Mouse (Mus musculus): ENCODE data around the gene Anxa9.

DNA sequence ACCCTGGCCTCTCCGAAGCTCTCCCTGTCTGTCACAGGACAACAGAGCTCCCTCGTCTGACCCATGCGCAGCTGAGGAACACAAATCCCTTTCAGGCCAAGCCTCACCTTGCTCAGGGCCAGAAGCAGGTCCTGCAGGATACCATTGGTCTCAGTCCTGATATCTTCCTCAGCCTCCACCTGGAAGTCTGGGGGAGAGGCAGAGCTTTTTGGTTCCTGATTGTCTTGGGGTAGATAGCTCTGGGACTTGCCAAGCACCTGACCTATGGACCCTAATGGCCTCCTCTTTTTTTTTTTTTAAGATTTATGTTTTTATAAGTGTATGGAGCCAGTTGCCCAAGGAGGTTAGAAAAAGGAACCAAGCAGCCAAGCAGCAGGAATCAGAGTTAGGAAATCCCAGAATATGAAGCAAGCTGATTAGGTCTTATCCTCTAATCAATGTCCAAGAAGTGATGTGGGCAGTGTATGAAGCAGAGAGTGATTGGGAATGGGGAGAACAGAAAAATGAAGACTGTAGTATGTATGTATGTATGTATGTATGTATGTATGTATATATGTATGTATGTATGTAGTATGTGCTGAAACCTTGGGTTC is 5.7 kb downstream of the Anxa9 start:
- TF ChIP-seq POLR2A (IDR thresholded peaks at IDR 0.05; ENCODE audit: low read depth, low read length), result no peak
- no peak for TF ChIP-seq CTCF (IDR thresholded peaks at IDR 0.05; ENCODE audit: extremely low read depth, insufficient read length, insufficient replicate concordance, low read depth, low read length)
